Mouse (Mus musculus) CH12.LX (cell line): ENCODE data around the gene Usp17lb. TPM values are rescaled to one million over a fixed set of nuclear protein-coding genes. Genes with fewer than 3 reads are reported as not detected.

ENCODE experiments used
- DNase-seq: peaks from one replicate; pipeline ENCODE4 v3.0.0-alpha.2; 2013; ENCODE audit errors: extremely low read depth
- H3K27ac ChIP-seq: 2 replicates; pipeline ENCODE4 v1.5.1; 2012; ENCODE audit warnings: low read depth, mild to moderate bottlenecking, control low read depth, moderate library complexity; ENCODE audit not compliant: insufficient read depth
- H3K27me3 ChIP-seq: replicated peaks from 2 replicates; pipeline ENCODE3; 2012; ENCODE audit warnings: inconsistent platforms
- H3K36me3 ChIP-seq, 2 experiments: replicated peaks in 1 of 2; 2 replicates each; pipeline versions ENCODE3 to v1.6.1; 2012; ENCODE audit warnings: inconsistent platforms in 1 of 2, low read length in 1 of 2, mild to moderate bottlenecking in 1 of 2, mixed read lengths in 1 of 2, moderate library complexity in 1 of 2; ENCODE audit not compliant: control insufficient read depth in 1 of 2, insufficient read depth in 1 of 2
- H3K4me1 ChIP-seq, 2 experiments: 2 replicates each; pipeline ENCODE4 v1.6.1; 2012; ENCODE audit warnings: inconsistent platforms in 1 of 2, moderate library complexity in 1 of 2; ENCODE audit not compliant: insufficient read depth in 2 of 2, control insufficient read depth in 1 of 2
- H3K4me2 ChIP-seq: 2 replicates; pipeline ENCODE4 v1.6.1; 2012; ENCODE audit warnings: low read depth, mild to moderate bottlenecking, control low read depth; ENCODE audit not compliant: poor library complexity, insufficient read depth, severe bottlenecking
- H3K4me3 ChIP-seq, 3 experiments: fragments of 150-350 bp in 1 of 3; sonication (generic) in 1 of 3; replicated peaks in 1 of 3; 2 replicates each; pipeline versions ENCODE3 to v1.5.1; 2011 to 2012; ENCODE audit warnings: low read depth in 2 of 3, low read length in 2 of 3, mild to moderate bottlenecking in 2 of 3, moderate library complexity in 2 of 3, control low read depth in 1 of 3, improper control_type of control experiment in 1 of 3, inconsistent platforms in 1 of 3, mixed read lengths in 1 of 3; ENCODE audit not compliant: poor library complexity in 1 of 3
- H3K79me2 ChIP-seq: replicated peaks from 2 replicates; pipeline ENCODE4 v1.6.1; 2012; ENCODE audit warnings: mild to moderate bottlenecking, moderate library complexity; ENCODE audit not compliant: control insufficient read depth, poor library complexity, insufficient read depth, severe bottlenecking; ENCODE audit errors: extremely low read depth
- H3K9ac ChIP-seq: 2 replicates; pipeline ENCODE4 v1.6.1; 2012; ENCODE audit warnings: low read depth, mild to moderate bottlenecking, control low read depth, moderate library complexity; ENCODE audit not compliant: insufficient read depth
- H3K9me3 ChIP-seq: replicated peaks from 2 replicates; pipeline ENCODE3; 2012; ENCODE audit warnings: low read length, inconsistent platforms, mixed read lengths
- CHD1 ChIP-seq: IDR thresholded peaks from 2 replicates; pipeline ENCODE4 v1.6.1; 2012; ENCODE audit warnings: low read depth, low read length, improper control_type of control experiment, inconsistent platforms
- CTCF ChIP-seq, 2 experiments: IDR thresholded peaks in 1 of 2; conservative IDR thresholded peaks in 1 of 2; 2 replicates each; pipeline ENCODE4 v1.5.1; 2011 to 2012; ENCODE audit warnings: low read depth in 2 of 2, low read length in 2 of 2, improper control_type of control experiment in 1 of 2, inconsistent platforms in 1 of 2, mild to moderate bottlenecking in 1 of 2, moderate library complexity in 1 of 2
- E2F4 ChIP-seq: IDR thresholded peaks from 2 replicates; pipeline ENCODE4 v1.6.1; 2011; ENCODE audit warnings: low read depth, low read length, improper control_type of control experiment; ENCODE audit not compliant: insufficient replicate concordance
- EP300 ChIP-seq: IDR thresholded peaks from 2 replicates; pipeline ENCODE4 v1.6.1; 2011; ENCODE audit warnings: low read length, improper control_type of control experiment
- JUND ChIP-seq: conservative IDR thresholded peaks from 2 replicates; pipeline ENCODE4 v1.6.1; 2011; ENCODE audit warnings: low read depth, low read length, improper control_type of control experiment
- MAFK ChIP-seq: IDR thresholded peaks from 2 replicates; pipeline ENCODE4 v1.6.1; 2011; ENCODE audit warnings: low read length, improper control_type of control experiment; ENCODE audit not compliant: insufficient replicate concordance
- MAX ChIP-seq: IDR thresholded peaks from 2 replicates; pipeline ENCODE4 v1.6.1; 2011; ENCODE audit warnings: low read length, improper control_type of control experiment
- MAZ ChIP-seq: IDR thresholded peaks from 2 replicates; pipeline ENCODE4 v1.6.1; 2012; ENCODE audit warnings: low read depth, mild to moderate bottlenecking, inconsistent platforms, low read length, improper control_type of control experiment, moderate library complexity
- MXI1 ChIP-seq: IDR thresholded peaks from 2 replicates; pipeline ENCODE4 v1.6.1; 2011; ENCODE audit warnings: mild to moderate bottlenecking, low read depth, low read length, improper control_type of control experiment
- NRF1 ChIP-seq: IDR thresholded peaks from 2 replicates; pipeline ENCODE4 v1.6.1; 2014; ENCODE audit warnings: low read depth, mild to moderate bottlenecking, inconsistent platforms, low read length, improper control_type of control experiment, moderate library complexity
- PAX5 ChIP-seq: IDR thresholded peaks from 2 replicates; pipeline ENCODE4 v1.6.1; 2012; ENCODE audit warnings: low read length, inconsistent platforms, mixed read lengths
- POLR2A ChIP-seq: IDR thresholded peaks from 2 replicates; pipeline ENCODE4 v1.6.1; 2011; ENCODE audit warnings: low read depth, mild to moderate bottlenecking, improper control_type of control experiment, low read length
- POLR2AphosphoS2 ChIP-seq: IDR thresholded peaks from 2 replicates; pipeline ENCODE4 v1.6.1; 2011; ENCODE audit warnings: low read depth, low read length, improper control_type of control experiment
- TBP ChIP-seq: conservative IDR thresholded peaks from 2 replicates; pipeline ENCODE4 v1.6.1; 2011; ENCODE audit warnings: low read depth, low read length, improper control_type of control experiment
- TCF12 ChIP-seq: IDR thresholded peaks from 2 replicates; pipeline ENCODE4 v1.6.1; 2014; ENCODE audit warnings: low read depth, mild to moderate bottlenecking, inconsistent platforms, low read length, improper control_type of control experiment
- UBTF ChIP-seq: IDR thresholded peaks from 2 replicates; pipeline ENCODE4 v1.6.1; 2012; ENCODE audit warnings: low read depth, mild to moderate bottlenecking, inconsistent platforms, low read length, improper control_type of control experiment, moderate library complexity
- USF1 ChIP-seq: IDR thresholded peaks from 2 replicates; pipeline ENCODE4 v1.6.1; 2014; ENCODE audit warnings: low read depth, mild to moderate bottlenecking, inconsistent platforms, low read length, improper control_type of control experiment
- ZC3H11A ChIP-seq: IDR thresholded peaks from 2 replicates; pipeline ENCODE4 v1.6.1; 2012; ENCODE audit warnings: low read depth, mild to moderate bottlenecking, inconsistent platforms, low read length, improper control_type of control experiment
- ZMIZ1 ChIP-seq: IDR thresholded peaks from 2 replicates; pipeline ENCODE4 v1.6.1; 2012; ENCODE audit warnings: low read depth, mild to moderate bottlenecking, inconsistent platforms, low read length, improper control_type of control experiment
- dilution Hi-C: fragments of 300-500 bp; cut with MboI; formaldehyde crosslinking; loops from 2 replicates; pipeline ENCODE4 v1.14.3; 2020; ENCODE audit warnings: low sequenced_read_pairs; ENCODE audit not compliant: extremely low pct_unique_long_range_greater_than_20kb, extremely low pct_ligation_motif_present
- in situ Hi-C: fragments of 300-500 bp; cut with MboI; formaldehyde crosslinking; loops from 3 replicates; pipeline ENCODE4 v1.14.3; 2019; ENCODE audit warnings: low sequenced_read_pairs, low pct_ligation_motif_present, low pct_unique_long_range_greater_than_20kb, mixed read lengths
- polyA plus RNA-seq: library from polyadenylated mRNA; unstranded; fragments of >175 nt; gene quantifications from 2 replicates; pipeline ENCODE4 v1.2.1, GENCODE M21; 2012; ENCODE audit warnings: low read depth; ENCODE audit not compliant: insufficient read length
- total RNA-seq, 2 experiments: library from RNA; depleted of rRNA; stranded (reverse); fragments of 300-350 nt in 1 of 2; fragments of >200 nt in 1 of 2; gene quantifications; 2 replicates each; pipeline ENCODE4 v1.2.3; 2012 to 2014

Gene Usp17lb
- not detected in 2 replicates for total RNA-seq (2012; rRNA removed)
- not detected in 2 replicates for total RNA-seq (2014; rRNA removed)
- not detected in 2 replicates for polyA plus RNA-seq

GRCm38 (mm10) chr7:104842503-104842902, at the start of gene Usp17lb:
Usp17lb (minus strand) TSS chr7:104842603.
- Histone ChIP-seq H3K4me3 (no peak within 1 kb of the TSS), H3K27me3 (no peaks in the 10 kb centered on the region), H3K27ac (no peak within 1 kb of the TSS), H3K4me2 (no peak within 1 kb of the TSS), H3K4me1 (no peaks in the 10 kb centered on the region)
- dilution Hi-C loops, result no loop called here
- TF ChIP-seq UBTF (no peak), E2F4 (no peak), POLR2AphosphoS2 (no peak), CHD1 (no peak), JUND (no peak), TBP (no peak), ZC3H11A (no peak)
- TF ChIP-seq, all 38 proteins: peak for 0
- Histone ChIP-seq H3K9ac (no peak within 1 kb of the TSS), H3K36me3 (no peaks in the 10 kb centered on the region), H3K9me3 (no peaks in the 10 kb centered on the region), H3K79me2 (no peaks in the 10 kb centered on the region)
- in situ Hi-C loops, result no loop called here
- DNase-seq, result no peak

GRCm38 (mm10) chr7:104877731-104878130, 35.3 kb upstream of the Usp17lb start, which contains the start of gene Olfr665:
Olfr665 (plus strand) TSS chr7:104878031.
- H3K4me3 ChIP-seq, result no peak within 1 kb of the TSS
- H3K27ac ChIP-seq, result no peak within 1 kb of the TSS
- H3K9me3 ChIP-seq, result no peaks in the 10 kb centered on the region
- H3K36me3 ChIP-seq, result no peaks in the 10 kb centered on the region
- dilution Hi-C loops, result no loop called here
- H3K27me3 ChIP-seq, result no peaks in the 10 kb centered on the region
- H3K9ac ChIP-seq, result no peak within 1 kb of the TSS
- no peak within 1 kb of the TSS for H3K4me2 ChIP-seq
- in situ Hi-C loops, result no loop called here
- TF ChIP-seq NRF1 (no peak), ZMIZ1 (no peak), CTCF (conservative IDR thresholded peaks at IDR 0.05 in 1 of 2, IDR thresholded peaks at IDR 0.05 in 1 of 2; ENCODE audit: low read depth in 2 of 2, low read length in 2 of 2) (no peak), EP300 (no peak), TCF12 (no peak), JUND (no peak), MXI1 (no peak), USF1 (no peak), POLR2AphosphoS2 (no peak), MAFK (no peak), MAZ (no peak), MAX (no peak), POLR2A (no peak), PAX5 (no peak)
- no peaks in the 10 kb centered on the region for H3K79me2 ChIP-seq
- DNase-seq, result no peak
- H3K4me1 ChIP-seq, result no peaks in the 10 kb centered on the region
